Mouse (Mus musculus): ENCODE measurements around the gene Parm1.

DNA sequence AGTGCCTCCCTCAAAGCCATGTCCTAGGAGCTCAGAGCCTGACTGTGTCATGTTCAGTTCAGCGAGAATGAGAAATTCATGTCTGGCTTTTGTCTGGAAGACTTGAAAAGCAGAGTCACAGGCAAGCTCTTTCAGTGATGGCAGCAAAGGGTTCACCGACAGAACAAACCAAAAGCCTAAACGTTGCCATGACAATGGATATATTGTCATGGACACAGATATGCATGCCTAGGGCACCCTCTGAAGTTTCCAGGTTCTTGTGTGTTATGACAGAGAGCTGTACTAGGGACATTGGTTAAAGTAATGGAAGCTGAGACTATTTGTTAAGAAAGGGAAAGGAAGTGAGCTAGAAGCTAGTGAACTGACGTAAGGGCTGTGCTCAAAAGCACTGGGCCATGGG lies 149.7 kb downstream of the Parm1 start:
- TF ChIP-seq POLR2A (IDR thresholded peaks at IDR 0.05; ENCODE audit: borderline replicate concordance, insufficient read depth, low read length) (no peak), CTCF (IDR thresholded peaks at IDR 0.05; ENCODE audit: borderline replicate concordance, insufficient read depth, low read depth, low read length) (no peak)
